Mouse (Mus musculus) CH12.LX (cell line): ENCODE results near the gene Cyp1a1. TPM values are rescaled to one million over a fixed set of nuclear protein-coding genes. Genes with fewer than 3 reads are reported as not detected.

Experiments used
- DNase-seq: peaks from one replicate; pipeline ENCODE4 v3.0.0-alpha.2; 2013; ENCODE audit errors: extremely low read depth
- H3K27ac ChIP-seq: 2 replicates; pipeline ENCODE4 v1.5.1; 2012; ENCODE audit warnings: low read depth, mild to moderate bottlenecking, control low read depth, moderate library complexity; ENCODE audit not compliant: insufficient read depth
- H3K27me3 ChIP-seq: replicated peaks from 2 replicates; pipeline ENCODE3; 2012; ENCODE audit warnings: inconsistent platforms
- H3K36me3 ChIP-seq, 2 experiments: replicated peaks in 1 of 2; 2 replicates each; pipeline versions ENCODE3 to v1.6.1; 2012; ENCODE audit warnings: inconsistent platforms in 1 of 2, low read length in 1 of 2, mild to moderate bottlenecking in 1 of 2, mixed read lengths in 1 of 2, moderate library complexity in 1 of 2; ENCODE audit not compliant: control insufficient read depth in 1 of 2, insufficient read depth in 1 of 2
- H3K4me1 ChIP-seq, 2 experiments: 2 replicates each; pipeline ENCODE4 v1.6.1; 2012; ENCODE audit warnings: inconsistent platforms in 1 of 2, moderate library complexity in 1 of 2; ENCODE audit not compliant: insufficient read depth in 2 of 2, control insufficient read depth in 1 of 2
- H3K4me2 ChIP-seq: 2 replicates; pipeline ENCODE4 v1.6.1; 2012; ENCODE audit warnings: low read depth, mild to moderate bottlenecking, control low read depth; ENCODE audit not compliant: poor library complexity, insufficient read depth, severe bottlenecking
- H3K4me3 ChIP-seq, 3 experiments: fragments of 150-350 bp in 1 of 3; sonication (generic) in 1 of 3; replicated peaks in 1 of 3; 2 replicates each; pipeline versions ENCODE3 to v1.5.1; 2011 to 2012; ENCODE audit warnings: low read depth in 2 of 3, low read length in 2 of 3, mild to moderate bottlenecking in 2 of 3, moderate library complexity in 2 of 3, control low read depth in 1 of 3, improper control_type of control experiment in 1 of 3, inconsistent platforms in 1 of 3, mixed read lengths in 1 of 3; ENCODE audit not compliant: poor library complexity in 1 of 3
- H3K79me2 ChIP-seq: replicated peaks from 2 replicates; pipeline ENCODE4 v1.6.1; 2012; ENCODE audit warnings: mild to moderate bottlenecking, moderate library complexity; ENCODE audit not compliant: control insufficient read depth, poor library complexity, insufficient read depth, severe bottlenecking; ENCODE audit errors: extremely low read depth
- H3K9ac ChIP-seq: 2 replicates; pipeline ENCODE4 v1.6.1; 2012; ENCODE audit warnings: low read depth, mild to moderate bottlenecking, control low read depth, moderate library complexity; ENCODE audit not compliant: insufficient read depth
- H3K9me3 ChIP-seq: replicated peaks from 2 replicates; pipeline ENCODE3; 2012; ENCODE audit warnings: low read length, inconsistent platforms, mixed read lengths
- BHLHE40 ChIP-seq: IDR thresholded peaks from 2 replicates; pipeline ENCODE4 v1.6.1; 2011; ENCODE audit warnings: mild to moderate bottlenecking, low read depth, low read length, improper control_type of control experiment
- CHD2 ChIP-seq: IDR thresholded peaks from 2 replicates; pipeline ENCODE4 v1.6.1; 2011; ENCODE audit warnings: low read length, improper control_type of control experiment
- ELF1 ChIP-seq: IDR thresholded peaks from 2 replicates; pipeline ENCODE4 v1.6.1; 2014; ENCODE audit warnings: low read depth, mild to moderate bottlenecking, inconsistent platforms, low read length, improper control_type of control experiment
- EP300 ChIP-seq: IDR thresholded peaks from 2 replicates; pipeline ENCODE4 v1.6.1; 2011; ENCODE audit warnings: low read length, improper control_type of control experiment
- ETS1 ChIP-seq: conservative IDR thresholded peaks from 2 replicates; pipeline ENCODE4 v1.6.1; 2012; ENCODE audit warnings: low read depth, mild to moderate bottlenecking, inconsistent platforms, low read length, improper control_type of control experiment, moderate library complexity
- GABPA ChIP-seq: IDR thresholded peaks from 2 replicates; pipeline ENCODE4 v1.6.1; 2012; ENCODE audit warnings: low read depth, low read length, improper control_type of control experiment, inconsistent platforms; ENCODE audit not compliant: insufficient replicate concordance
- MAX ChIP-seq: IDR thresholded peaks from 2 replicates; pipeline ENCODE4 v1.6.1; 2011; ENCODE audit warnings: low read length, improper control_type of control experiment
- NRF1 ChIP-seq: IDR thresholded peaks from 2 replicates; pipeline ENCODE4 v1.6.1; 2014; ENCODE audit warnings: low read depth, mild to moderate bottlenecking, inconsistent platforms, low read length, improper control_type of control experiment, moderate library complexity
- POLR2A ChIP-seq: IDR thresholded peaks from 2 replicates; pipeline ENCODE4 v1.6.1; 2011; ENCODE audit warnings: low read depth, mild to moderate bottlenecking, improper control_type of control experiment, low read length
- RAD21 ChIP-seq: IDR thresholded peaks from 2 replicates; pipeline ENCODE4 v1.6.1; 2011; ENCODE audit warnings: low read depth, mild to moderate bottlenecking, low read length, improper control_type of control experiment, moderate library complexity
- TBP ChIP-seq: conservative IDR thresholded peaks from 2 replicates; pipeline ENCODE4 v1.6.1; 2011; ENCODE audit warnings: low read depth, low read length, improper control_type of control experiment
- TCF12 ChIP-seq: IDR thresholded peaks from 2 replicates; pipeline ENCODE4 v1.6.1; 2014; ENCODE audit warnings: low read depth, mild to moderate bottlenecking, inconsistent platforms, low read length, improper control_type of control experiment
- ZMIZ1 ChIP-seq: IDR thresholded peaks from 2 replicates; pipeline ENCODE4 v1.6.1; 2012; ENCODE audit warnings: low read depth, mild to moderate bottlenecking, inconsistent platforms, low read length, improper control_type of control experiment
- dilution Hi-C: fragments of 300-500 bp; cut with MboI; formaldehyde crosslinking; loops from 2 replicates; pipeline ENCODE4 v1.14.3; 2020; ENCODE audit warnings: low sequenced_read_pairs; ENCODE audit not compliant: extremely low pct_unique_long_range_greater_than_20kb, extremely low pct_ligation_motif_present
- in situ Hi-C: fragments of 300-500 bp; cut with MboI; formaldehyde crosslinking; loops from 3 replicates; pipeline ENCODE4 v1.14.3; 2019; ENCODE audit warnings: low sequenced_read_pairs, low pct_ligation_motif_present, low pct_unique_long_range_greater_than_20kb, mixed read lengths
- polyA plus RNA-seq: library from polyadenylated mRNA; unstranded; fragments of >175 nt; gene quantifications from 2 replicates; pipeline ENCODE4 v1.2.1, GENCODE M21; 2012; ENCODE audit warnings: low read depth; ENCODE audit not compliant: insufficient read length
- total RNA-seq, 2 experiments: library from RNA; depleted of rRNA; stranded (reverse); fragments of 300-350 nt in 1 of 2; fragments of >200 nt in 1 of 2; gene quantifications; 2 replicates each; pipeline ENCODE4 v1.2.3; 2012 to 2014

Gene Cyp1a1
- total and polyA plus RNA-seq, 3 experiments: 0.11 to 0.13 TPM; not detected in 1

DNA sequence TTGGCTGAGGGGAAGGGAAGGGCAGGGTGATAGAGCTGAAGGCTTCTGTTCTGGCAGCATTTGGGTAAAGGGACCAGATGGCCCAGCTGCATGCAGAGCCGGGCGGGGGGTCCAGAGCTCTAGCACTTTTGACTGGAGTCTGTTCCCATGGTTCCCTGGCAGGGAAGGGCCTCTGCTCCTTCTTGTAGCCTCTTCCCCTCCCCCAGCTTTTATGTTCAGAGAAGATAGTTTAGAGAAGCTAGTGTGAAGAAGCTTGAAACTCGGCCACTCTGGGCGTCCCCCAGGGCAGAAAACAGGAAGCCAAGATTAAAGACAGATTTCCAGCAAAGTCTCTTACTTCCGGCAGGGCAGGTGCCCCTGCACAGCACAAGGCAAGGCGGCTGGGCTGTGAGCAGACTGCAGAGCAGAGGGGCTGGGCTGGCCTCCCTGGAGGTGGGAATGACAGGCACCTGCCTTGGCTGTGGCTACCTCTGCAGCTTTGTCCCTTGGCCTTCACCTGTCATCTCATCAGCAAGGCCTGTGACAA lies 36.9 kb upstream of the Cyp1a1 start:
- Histone ChIP-seq H3K36me3 (peaks cover 0 to 2% of the 10 kb centered on the region in 2 experiments), H3K79me2 (no peaks in the 10 kb centered on the region), H3K4me3 (peak overlapping the region in 2 of 3 experiments; percentile 33 to 42), H3K27me3 (no peaks in the 10 kb centered on the region), H3K4me1 (peaks cover 20 to 74% of the 10 kb centered on the region in 2 experiments), H3K9me3 (no peaks in the 10 kb centered on the region), H3K27ac (peak overlapping the region; percentile 79), H3K9ac (peak overlapping the region; percentile 2; the same call in 1 of the 2 replicates), H3K4me2 (peak overlapping the region; percentile 35)
- TF ChIP-seq TBP (0 out of 2 replicates have a peak, but pooled peaks have one; percentile 41), ELF1 (peak; percentile 71), ZMIZ1 (no peak), TCF12 (peak; percentile 61; the same call in 1 of the 2 replicates), POLR2A (peak; percentile 31; the same call in 1 of the 2 replicates), CHD2 (peak; percentile 65), RAD21 (no peak), BHLHE40 (peak; percentile 39; the same call in 1 of the 2 replicates), NRF1 (no peak), EP300 (0 out of 2 replicates have a peak, but pooled peaks have one; percentile 16)
- in situ Hi-C loops: loop anchor here (5.0 to 10.0 kb wide), 3 partner anchors 34 to 344 kb away; partner anchors contain the start of gene Cox5a
- dilution Hi-C loops: no loop called here
- peak; percentile 82 for DNase-seq

- H3K9me3 ChIP-seq: no peaks in the 10 kb centered on the region
- no peak for TF ChIP-seq ETS1
- peak; percentile 27; the same call in 1 of the 2 replicates for TF ChIP-seq ELF1
- TF ChIP-seq, all 38 proteins: peak for 1
- DNase-seq: no peak
- in situ Hi-C loops: loop anchor here (5.0 to 10.0 kb wide), 3 partner anchors 35 to 342 kb away; partner anchors contain the start of gene Cox5a
- Histone ChIP-seq H3K79me2 (no peaks in the 10 kb centered on the region), H3K9ac (no peak overlapping the region), H3K27ac (no peak overlapping the region), H3K4me3 (peak overlapping the region in 2 of 3 experiments; percentile 16 to 39), H3K27me3 (no peaks in the 10 kb centered on the region), H3K4me1 (peaks cover 15 to 65% of the 10 kb centered on the region in 2 experiments), H3K4me2 (no peak overlapping the region), H3K36me3 (peaks cover 0 to 2% of the 10 kb centered on the region in 2 experiments)
- dilution Hi-C loops: no loop called here
Measured at GRCm38 (mm10) chr9:57652351-57652750, 35.4 kb upstream of the Cyp1a1 start.

GRCm38 (mm10) chr9:57652855-57653254 lies 34.9 kb upstream of the Cyp1a1 start:
- H3K27me3 ChIP-seq: no peaks in the 10 kb centered on the region
- no peak for DNase-seq
- no peak overlapping the region for H3K4me2 ChIP-seq
- in situ Hi-C loops (loop anchor here (5.0 to 10.0 kb wide), 3 partner anchors 36 to 342 kb away; partner anchors contain the start of gene Cox5a), dilution Hi-C loops (no loop called here)
- peaks cover 0 to 2% of the 10 kb centered on the region in 2 experiments for H3K36me3 ChIP-seq
- peaks cover 15 to 61% of the 10 kb centered on the region in 2 experiments for H3K4me1 ChIP-seq
- no peaks in the 10 kb centered on the region for H3K79me2 ChIP-seq
- no peak for TF ChIP-seq GABPA
- TF ChIP-seq MAX: no peak
- no peak for TF ChIP-seq ZMIZ1
- no peak overlapping the region for H3K9ac ChIP-seq
- H3K9me3 ChIP-seq: no peaks in the 10 kb centered on the region
- H3K4me3 ChIP-seq: peak overlapping the region in 1 of 3 experiments; percentile 39
- H3K27ac ChIP-seq: no peak overlapping the region
